Mouse (Mus musculus) left cerebral cortex, adult 18-20 months (tissue): ENCODE data around the gene Strip2. TPM values are rescaled to one million over a fixed set of nuclear protein-coding genes. Genes with fewer than 3 reads are reported as not detected.

ENCODE experiments used
- DNase-seq, 2 experiments: peaks; one replicate each; pipeline ENCODE4 v3.0.0; 2021 to 2022; ENCODE audit warnings: low spot score in 2 of 2, mixed read lengths in 1 of 2
- microRNA-seq, 2 experiments: library from miRNA; unstranded; fragments of <30 nt; microRNA quantifications; one replicate each; pipeline ENCODE4 v1.2.0; 2021
- total RNA-seq, 2 experiments: library from RNA; stranded (reverse); gene quantifications; 2 replicates each; pipeline ENCODE4 v1.2.3; 2021

The Strip2 gene
- total RNA-seq, 2 experiments from 2014 or later: 17.5 to 25.3 TPM

GRCm38 (mm10) chr6:30002628-30003027, 85.8 kb downstream of the Strip2 start:
- peak in 1 of 2 experiments; percentile 5 for DNase-seq

GRCm38 (mm10) chr6:30005851-30006250, 89.0 kb downstream of the Strip2 start:
- no peak for DNase-seq

- DNase-seq: no peak
Observed at GRCm38 (mm10) chr6:30009204-30009603, 92.4 kb downstream of the Strip2 start.

Small RNA genes within 50 kb of the gene (microRNA-seq; reads per million reads assigned to microRNA genes)
- gene Gm23049: 0 reads per million in 2 experiments

Other genes with a start within 250 kb of the Strip2 start
- gene Tspan33, start 222.8 kb upstream of the Strip2 start, total RNA-seq: 10 to 100 TPM; 23.1 to 25.9 TPM
- gene Smo, start 181.5 kb upstream of the Strip2 start, total RNA-seq: 1 to 10 TPM; 8.3 to 9.1 TPM
- gene Ahcyl2, start 149.0 kb upstream of the Strip2 start, total RNA-seq: 100 to 1,000 TPM; 136 to 139 TPM
- 10 to 100 TPM; 20.6 to 24.8 TPM for gene Nrf1, start 131.0 kb downstream of the Strip2 start, total RNA-seq